Mouse (Mus musculus) thymus, postnatal 25 days (tissue): Measurements from ENCODE around the gene Mpped2.

Source experiments
- DNase-seq: peaks from one replicate; pipeline ENCODE4 v3.0.0; 2022

Gene Mpped2

DNA sequence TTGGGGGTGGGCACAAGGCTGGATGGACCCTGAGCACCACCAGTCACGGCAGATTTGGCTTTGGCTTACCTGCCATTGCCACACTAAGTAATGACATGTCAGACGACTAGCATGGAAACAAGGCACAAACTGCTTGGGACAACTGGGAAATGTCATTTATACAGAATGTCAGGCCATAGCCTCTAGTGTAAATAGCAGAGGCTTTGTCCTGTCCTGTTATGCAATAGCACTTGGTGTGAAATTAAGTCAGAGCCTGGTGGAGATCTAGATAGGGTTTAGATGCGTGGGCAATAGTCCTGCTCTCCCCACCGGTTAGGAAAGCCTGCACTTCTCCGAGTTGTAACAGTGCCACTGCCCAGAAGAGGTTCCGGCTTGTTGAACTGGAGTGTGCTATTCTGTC, 128.8 kb downstream of the Mpped2 start:
- DNase-seq: no peak

DNA sequence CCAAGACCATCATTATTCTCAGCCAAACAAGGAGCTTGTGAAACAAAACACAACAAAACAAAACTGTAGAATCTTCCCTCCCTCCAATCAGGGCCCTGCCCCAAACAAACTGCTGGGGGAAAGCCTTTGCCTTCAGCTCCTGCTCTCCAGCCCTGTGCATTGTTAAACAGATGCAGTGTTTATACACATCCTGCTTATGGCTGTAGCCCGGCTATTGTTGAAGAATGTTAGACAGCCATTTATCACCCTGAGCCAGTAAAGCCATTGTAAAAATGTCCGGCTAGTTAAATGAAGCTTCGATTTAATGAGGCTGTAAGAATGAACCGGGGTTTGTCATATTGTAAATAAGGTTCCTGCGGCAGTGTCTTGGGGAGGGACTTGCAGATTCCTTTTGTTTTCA, 129.5 kb downstream of the Mpped2 start:
- no peak for DNase-seq

GRCm38 (mm10) chr2:106825461-106825860, 132.4 kb downstream of the Mpped2 start:
- no peak for DNase-seq

GRCm38 (mm10) chr2:106826023-106826422, 133.0 kb downstream of the Mpped2 start:
- DNase-seq: no peak

DNA sequence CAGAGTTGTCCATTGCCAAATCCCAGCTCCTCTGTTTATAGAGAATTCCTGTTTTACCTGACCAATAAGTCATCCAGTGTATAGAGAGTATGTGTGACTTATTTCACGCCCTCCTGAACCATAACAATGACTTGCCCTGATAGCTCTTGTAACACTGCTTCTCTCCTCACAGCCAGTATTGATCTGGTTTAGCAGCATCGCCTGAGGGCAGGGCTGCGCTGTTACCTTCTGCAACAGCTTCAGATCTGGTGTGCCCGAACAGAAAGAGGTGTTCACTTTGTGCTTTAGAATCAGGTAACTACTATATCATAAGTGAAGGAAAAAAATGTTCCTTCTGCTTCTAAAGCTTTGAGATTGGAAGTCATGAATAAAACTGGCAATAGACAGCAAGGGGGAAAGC, 133.7 kb downstream of the Mpped2 start:
- DNase-seq: no peak

DNA sequence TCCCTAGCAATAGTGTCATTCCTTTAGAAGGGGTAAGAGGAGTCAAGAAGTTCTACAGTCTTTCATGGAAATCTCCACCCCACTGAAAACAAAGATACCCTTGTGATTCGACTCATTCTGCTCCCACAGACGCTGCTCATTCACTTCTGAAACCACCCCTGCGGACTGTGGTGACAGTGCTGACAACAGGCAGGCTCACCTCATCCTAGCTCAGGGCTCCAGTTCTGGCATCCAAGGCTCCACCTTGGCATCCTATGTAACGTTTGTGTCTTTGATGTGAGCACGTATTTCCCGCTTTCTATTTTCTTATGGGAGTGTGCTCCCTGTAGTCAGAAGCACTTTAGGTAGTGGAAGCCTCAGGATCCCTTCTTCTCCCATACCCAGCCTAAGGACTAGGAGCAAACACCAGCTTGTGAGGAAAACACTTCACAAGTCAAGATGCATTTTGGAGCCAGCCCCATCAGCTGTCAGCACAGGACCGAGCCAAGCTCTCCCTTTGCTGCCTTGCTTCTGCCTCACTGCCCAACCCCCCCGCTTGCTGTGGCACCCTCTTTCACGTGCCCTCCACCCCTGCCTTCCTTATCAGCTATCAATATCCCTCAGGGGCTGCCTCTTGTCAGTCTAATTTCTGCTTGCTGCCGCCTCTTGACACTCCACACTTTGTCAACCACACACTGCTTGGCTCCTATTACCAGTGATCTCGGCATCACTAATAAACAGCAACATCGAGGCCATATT, 135.7 kb downstream of the Mpped2 start:
- DNase-seq: no peak

- no peak for DNase-seq
Measured at GRCm38 (mm10) chr2:106829420-106829819, 136.4 kb downstream of the Mpped2 start.

- DNase-seq: no peak
Measured at GRCm38 (mm10) chr2:106832577-106832976, 139.5 kb downstream of the Mpped2 start.

DNA sequence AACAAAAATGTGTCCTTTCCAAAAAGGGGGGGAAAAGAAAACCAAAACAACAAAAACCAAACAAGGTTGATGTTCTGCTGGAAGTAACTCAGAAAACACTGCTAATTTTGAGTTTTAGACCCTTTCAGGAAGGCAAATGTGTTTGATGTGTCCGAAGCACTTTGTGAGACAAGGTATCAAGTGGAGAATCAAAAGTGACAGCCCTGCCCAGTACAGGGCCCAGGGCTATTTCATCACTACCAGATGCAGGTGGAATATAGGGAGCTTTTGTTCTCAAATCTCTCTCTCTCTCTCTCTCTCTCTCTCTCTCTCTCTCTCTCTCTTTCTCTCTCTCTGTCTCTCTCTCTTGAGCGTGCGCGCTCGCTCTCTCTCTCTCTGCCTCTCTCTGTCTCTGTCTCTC, 140.1 kb downstream of the Mpped2 start:
- no peak for DNase-seq

DNA sequence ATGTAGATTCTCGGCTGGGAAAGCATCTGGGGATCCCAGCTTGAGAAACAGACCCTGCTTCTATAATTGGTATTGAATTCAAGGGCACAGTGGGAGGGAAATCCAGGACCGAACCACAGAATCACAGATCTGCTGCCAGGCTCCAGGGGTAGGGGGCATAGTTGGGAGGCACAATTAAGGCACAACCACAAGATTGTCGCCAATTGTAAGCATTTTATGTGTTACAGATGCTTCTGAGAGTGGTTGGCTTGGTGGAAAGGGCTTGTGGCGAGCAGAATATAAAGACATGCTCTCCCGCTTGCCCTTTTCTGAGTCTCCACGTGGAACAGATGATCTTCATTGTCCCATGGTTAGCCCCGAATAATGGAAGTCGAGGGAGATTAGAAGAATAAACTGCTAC, 142.3 kb downstream of the Mpped2 start:
- no peak for DNase-seq

GRCm38 (mm10) chr2:106837241-106837640, 144.2 kb downstream of the Mpped2 start:
- DNase-seq: no peak

GRCm38 (mm10) chr2:106844147-106844546, 151.1 kb downstream of the Mpped2 start:
- no peak for DNase-seq

DNA sequence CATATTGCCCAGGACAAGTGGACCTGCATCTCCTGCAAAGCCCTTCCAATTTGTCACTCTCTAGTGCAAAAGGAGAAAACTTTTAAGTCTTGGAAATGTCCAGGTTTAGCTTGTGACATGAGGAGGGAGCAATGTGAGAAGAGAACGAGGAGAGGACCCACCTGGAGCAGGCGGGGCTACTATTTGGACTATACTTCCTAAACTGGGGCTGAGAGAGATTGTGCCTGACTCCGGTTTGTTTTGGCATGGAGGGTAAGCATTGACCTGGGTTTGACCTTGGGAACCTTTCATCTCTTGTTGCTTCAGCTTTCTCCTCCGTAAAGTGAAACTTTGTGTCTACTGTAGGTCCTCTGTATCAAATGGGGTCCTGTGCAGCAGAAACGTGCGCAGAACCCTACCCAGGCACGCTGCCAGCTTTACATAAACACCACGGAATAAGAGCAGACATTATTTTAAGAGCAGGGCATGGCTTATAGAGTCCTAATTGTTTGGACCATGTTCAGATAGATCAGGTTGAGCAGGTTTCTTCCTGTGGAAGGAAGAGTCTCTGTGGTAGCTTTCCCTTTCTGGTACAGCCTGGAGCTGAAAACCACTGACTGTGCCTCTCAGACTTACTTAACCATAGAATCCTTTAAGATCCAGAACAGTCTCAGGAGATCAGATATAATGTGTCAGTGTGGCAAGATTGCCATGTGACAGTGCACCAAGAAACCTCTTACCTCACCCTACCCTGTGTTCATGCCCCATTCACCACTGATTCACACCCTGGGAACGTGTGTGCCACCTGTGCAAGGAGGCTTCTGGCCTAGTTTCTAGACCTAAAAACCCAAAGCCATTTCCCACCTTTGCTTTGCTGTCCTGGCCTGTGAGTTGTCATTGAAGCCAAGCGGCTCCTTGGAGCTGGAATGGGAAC, 152.0 kb downstream of the Mpped2 start:
- DNase-seq: no peak

GRCm38 (mm10) chr2:106846511-106846910, 153.4 kb downstream of the Mpped2 start:
- no peak for DNase-seq

DNA sequence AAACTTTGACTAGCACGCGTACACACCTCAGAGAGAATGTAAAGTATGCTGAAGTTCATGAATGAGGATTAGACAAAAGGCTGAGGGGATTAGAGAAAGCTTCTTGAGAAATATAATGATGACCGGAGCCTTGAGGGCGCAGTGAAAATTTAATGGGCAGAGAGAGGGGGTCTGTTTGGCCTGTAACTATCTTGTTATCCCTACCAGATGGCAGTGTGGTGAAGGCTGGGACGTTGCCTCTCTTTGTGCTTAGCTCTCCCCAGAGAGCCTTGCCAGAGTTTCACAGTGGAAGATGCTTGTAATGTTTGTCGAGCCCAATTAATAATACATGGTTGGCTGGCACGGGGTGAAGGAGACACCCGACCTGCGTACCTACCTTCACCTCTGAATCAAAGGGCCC, 156.3 kb downstream of the Mpped2 start:
- no peak for DNase-seq

GRCm38 (mm10) chr2:106851515-106851914, 158.4 kb downstream of the Mpped2 start:
- no peak for DNase-seq

- DNase-seq: no peak
Measured at GRCm38 (mm10) chr2:106854213-106854612, 161.1 kb downstream of the Mpped2 start.

- DNase-seq: no peak
Measured at GRCm38 (mm10) chr2:106854758-106855157, 161.7 kb downstream of the Mpped2 start.

- no peak for DNase-seq
Measured at GRCm38 (mm10) chr2:106855184-106855583, 162.1 kb downstream of the Mpped2 start.

- DNase-seq: no peak
Measured at GRCm38 (mm10) chr2:106855623-106856350, 162.7 kb downstream of the Mpped2 start.

GRCm38 (mm10) chr2:106856361-106856961, 163.4 kb downstream of the Mpped2 start:
- DNase-seq: no peak

DNA sequence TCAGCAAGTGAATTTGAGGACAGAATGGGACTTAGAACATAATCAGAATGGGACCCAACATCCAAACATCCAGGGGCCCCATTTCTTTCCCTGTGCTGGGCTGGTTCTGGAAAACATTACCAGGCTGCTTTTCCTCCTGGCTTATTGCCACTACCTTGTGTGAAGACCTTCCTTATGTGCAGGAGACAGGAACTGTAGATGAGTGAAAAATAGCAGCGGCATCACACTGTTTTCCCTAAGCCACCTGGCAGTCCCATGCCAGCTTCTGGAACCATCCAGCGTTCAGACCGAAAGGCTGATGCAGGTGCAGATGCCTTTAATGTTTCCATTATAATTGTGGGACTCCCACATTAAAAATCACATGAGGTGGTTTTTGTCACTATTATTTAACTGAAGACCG, 164.2 kb downstream of the Mpped2 start:
- DNase-seq: no peak

- no peak for DNase-seq
Measured at GRCm38 (mm10) chr2:106857711-106858110, 164.6 kb downstream of the Mpped2 start.
